Mouse (Mus musculus) B cell, adult 62 days (primary cell): ENCODE data around the gene Rims1. TPM values are rescaled to one million over a fixed set of nuclear protein-coding genes. Genes with fewer than 3 reads are reported as not detected.

Source experiments
- total RNA-seq: library from RNA; stranded (reverse); gene quantifications from 4 replicates; pipeline ENCODE4 v1.2.4, GENCODE M21; 2023

Gene Rims1
- total RNA-seq, result not detected in 4 replicates

GRCm38 (mm10) chr1:22805726-22806625 lies at the start of gene Rims1:
Gene Rims1, minus strand, starts transcription at chr1:22805994.

